Mouse (Mus musculus): ENCODE measurements around the gene Adgrv1. TPM values are rescaled to one million over a fixed set of nuclear protein-coding genes. Genes with fewer than 3 reads are reported as not detected.

Gene Adgrv1
- polyA plus RNA-seq, 1 experiment from 2014 or later: 35.7 TPM

- no peaks in the 10 kb centered on the region for H3K27me3 ChIP-seq
- 0 out of 2 replicates have a peak, but pooled peaks cover under 1% of the 10 kb centered on the region for H3K36me3 ChIP-seq
- ATAC-seq (ENCODE audit: low FRiP score): no peak
- H3K9ac ChIP-seq: no peak overlapping the region
- no peak overlapping the region for H3K4me2 ChIP-seq (replicated peaks)
- no peaks in the 10 kb centered on the region for H3K4me1 ChIP-seq
- no peak overlapping the region for H3K4me3 ChIP-seq
- no peaks in the 10 kb centered on the region for H3K9me3 ChIP-seq (replicated peaks)
- H3K27ac ChIP-seq: no peak overlapping the region
- 77% methylated on average over 4 of the region's 4 CpGs for WGBS
Observed at GRCm38 (mm10) chr13:81103794-81104193, 529.2 kb downstream of the Adgrv1 start.

DNA sequence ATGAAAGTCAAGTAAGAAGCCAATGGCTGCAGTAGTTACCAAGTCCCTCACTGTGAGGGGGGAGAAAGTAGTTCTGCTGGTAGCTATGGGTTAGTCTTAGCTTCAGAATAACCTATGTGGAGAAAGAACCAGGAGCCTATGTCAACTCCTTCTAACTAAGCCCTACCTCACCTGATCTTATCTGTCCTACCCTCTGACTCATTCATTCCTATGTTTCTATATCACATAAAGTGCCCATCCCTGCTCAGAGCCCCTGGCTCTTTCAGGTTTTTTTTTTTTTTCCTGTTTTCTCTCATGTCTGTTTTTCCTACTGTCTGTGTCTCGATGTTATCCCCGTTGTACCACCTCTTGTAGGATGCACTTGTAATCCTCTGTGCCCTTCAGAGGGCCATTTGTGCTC is 536.5 kb downstream of the Adgrv1 start:
- H3K9me3 ChIP-seq (replicated peaks): no peaks in the 10 kb centered on the region

DNA sequence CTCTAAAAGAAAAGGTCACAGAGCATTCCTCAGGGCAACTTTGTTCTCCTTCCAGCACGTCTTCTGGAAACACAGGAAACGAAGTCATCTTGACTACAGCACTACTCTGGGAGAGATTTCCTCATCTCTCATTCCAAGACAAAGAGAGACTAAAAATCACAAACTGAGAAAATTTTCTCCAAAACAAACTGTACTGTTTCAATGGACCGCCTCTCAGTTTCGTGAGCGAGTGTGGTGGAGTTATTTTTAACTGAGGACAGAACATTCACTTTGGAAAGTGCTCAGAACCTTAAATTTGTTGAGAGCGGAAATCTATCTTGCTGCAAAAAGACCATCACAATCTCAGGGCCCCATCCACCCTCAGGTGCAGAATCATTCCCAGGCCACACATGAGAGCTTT is 538.4 kb downstream of the Adgrv1 start:
- WGBS: 90% methylated on average over 6 of the region's 6 CpGs
- Histone ChIP-seq H3K36me3 (0 out of 2 replicates have a peak, but pooled peaks cover 3% of the 10 kb centered on the region), H3K4me3 (no peak overlapping the region)

More for the DNA sequence above, 536.5 kb downstream of the Adgrv1 start:
- ATAC-seq (ENCODE audit: low FRiP score): no peak
- H3K4me2 ChIP-seq (replicated peaks): no peak overlapping the region
- H3K4me1 ChIP-seq: no peaks in the 10 kb centered on the region
- 0 out of 2 replicates have a peak, but pooled peaks cover 3% of the 10 kb centered on the region for H3K36me3 ChIP-seq
- no peak overlapping the region for H3K27ac ChIP-seq
- H3K9ac ChIP-seq: no peak overlapping the region
- WGBS: 95% methylated on average over 2 of the region's 2 CpGs
- no peaks in the 10 kb centered on the region for H3K27me3 ChIP-seq
- no peak overlapping the region for H3K4me3 ChIP-seq

DNA sequence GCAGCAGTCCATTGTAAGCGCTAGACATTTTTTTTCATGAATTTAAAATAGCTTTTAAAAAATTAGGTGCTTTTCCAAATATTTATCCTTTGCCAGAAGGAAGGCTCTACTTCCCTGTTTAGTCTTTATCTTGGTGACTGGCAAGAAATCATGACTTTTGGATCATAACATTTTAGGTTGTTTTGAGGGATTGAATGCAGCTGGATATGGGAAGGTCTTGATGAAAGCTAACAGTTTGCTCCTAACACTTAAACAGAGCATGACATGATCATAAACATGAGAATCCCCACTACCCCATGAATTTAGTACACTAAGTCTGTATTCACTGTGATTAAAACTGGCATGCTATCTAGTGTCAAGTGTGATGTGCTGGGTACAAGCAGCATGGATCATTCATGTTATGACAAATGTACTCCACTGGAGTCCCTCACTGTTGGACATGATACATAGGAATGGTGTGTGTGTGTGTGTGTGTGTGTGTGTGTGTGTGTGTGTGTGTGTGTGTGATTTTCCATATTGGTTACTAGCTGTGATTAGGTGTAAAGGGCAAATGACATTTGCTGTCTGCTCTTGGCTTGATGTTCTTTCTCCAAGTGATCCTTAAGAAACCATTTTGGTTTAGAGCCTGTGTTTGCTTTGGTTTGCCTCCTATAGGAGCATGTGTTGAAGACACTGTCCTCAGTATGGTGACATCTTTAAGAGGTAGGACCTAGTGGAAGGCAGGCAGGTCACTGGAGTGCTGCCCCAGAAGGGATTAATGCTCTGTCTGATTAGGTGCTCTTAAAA is 542.7 kb downstream of the Adgrv1 start:
- Histone ChIP-seq H3K4me2 (replicated peaks) (no peak overlapping the region), H3K9me3 (replicated peaks) (0 out of 2 replicates have a peak, but pooled peaks cover 3% of the 10 kb centered on the region), H3K4me3 (no peak overlapping the region), H3K27me3 (no peaks in the 10 kb centered on the region), H3K36me3 (no peaks in the 10 kb centered on the region), H3K27ac (no peak overlapping the region), H3K9ac (no peak overlapping the region), H3K4me1 (no peaks in the 10 kb centered on the region)
- no peak for ATAC-seq (ENCODE audit: low FRiP score)
- 98% methylated on average over 1 of the region's 1 CpGs for WGBS

More for the DNA sequence above, 538.4 kb downstream of the Adgrv1 start:
- H3K9me3 ChIP-seq (replicated peaks): no peaks in the 10 kb centered on the region
- no peaks in the 10 kb centered on the region for H3K27me3 ChIP-seq
- no peak overlapping the region for H3K4me2 ChIP-seq (replicated peaks)
- no peak overlapping the region for H3K27ac ChIP-seq
- no peak for ATAC-seq (ENCODE audit: low FRiP score)
- no peaks in the 10 kb centered on the region for H3K4me1 ChIP-seq
- no peak overlapping the region for H3K9ac ChIP-seq

- Histone ChIP-seq H3K36me3 (no peaks in the 10 kb centered on the region), H3K9me3 (replicated peaks) (0 out of 2 replicates have a peak, but pooled peaks cover 3% of the 10 kb centered on the region), H3K9ac (no peak overlapping the region), H3K4me1 (no peaks in the 10 kb centered on the region), H3K4me3 (no peak overlapping the region), H3K4me2 (replicated peaks) (no peak overlapping the region), H3K27ac (no peak overlapping the region), H3K27me3 (no peaks in the 10 kb centered on the region)
- ATAC-seq (ENCODE audit: low FRiP score): no peak
- WGBS: 79% methylated on average over 2 of the region's 2 CpGs
Observed at GRCm38 (mm10) chr13:81086969-81087682, 545.8 kb downstream of the Adgrv1 start.

DNA sequence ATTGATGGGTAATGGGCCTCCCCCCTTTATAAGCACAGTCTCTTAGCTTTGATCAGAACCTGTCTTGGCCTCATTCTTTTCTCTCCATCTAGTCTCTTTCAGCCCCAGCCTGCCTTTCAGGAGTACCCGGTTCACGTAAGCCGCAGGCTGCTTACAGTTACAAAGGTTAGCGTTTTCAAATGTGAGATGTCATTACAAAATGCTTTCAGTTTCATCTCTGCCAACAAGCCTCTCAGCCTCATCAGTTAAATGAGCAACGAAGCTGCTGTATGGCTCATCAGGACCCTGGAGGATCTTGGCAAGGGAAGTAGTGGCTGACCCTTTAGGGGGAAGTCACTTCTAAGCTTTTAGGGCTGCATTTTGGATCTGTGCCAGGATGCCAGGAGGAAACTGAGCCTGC is 560.7 kb downstream of the Adgrv1 start:
- H3K4me2 ChIP-seq (replicated peaks): no peak overlapping the region
- ATAC-seq (ENCODE audit: low FRiP score): no peak
- H3K36me3 ChIP-seq: no peaks in the 10 kb centered on the region
- H3K4me3 ChIP-seq: no peak overlapping the region
- H3K27me3 ChIP-seq: no peaks in the 10 kb centered on the region
- H3K27ac ChIP-seq: no peak overlapping the region
- no peaks in the 10 kb centered on the region for H3K4me1 ChIP-seq
- H3K9me3 ChIP-seq (replicated peaks): no peaks in the 10 kb centered on the region
- 83% methylated on average over 5 of the region's 5 CpGs for WGBS
- no peak overlapping the region for H3K9ac ChIP-seq

DNA sequence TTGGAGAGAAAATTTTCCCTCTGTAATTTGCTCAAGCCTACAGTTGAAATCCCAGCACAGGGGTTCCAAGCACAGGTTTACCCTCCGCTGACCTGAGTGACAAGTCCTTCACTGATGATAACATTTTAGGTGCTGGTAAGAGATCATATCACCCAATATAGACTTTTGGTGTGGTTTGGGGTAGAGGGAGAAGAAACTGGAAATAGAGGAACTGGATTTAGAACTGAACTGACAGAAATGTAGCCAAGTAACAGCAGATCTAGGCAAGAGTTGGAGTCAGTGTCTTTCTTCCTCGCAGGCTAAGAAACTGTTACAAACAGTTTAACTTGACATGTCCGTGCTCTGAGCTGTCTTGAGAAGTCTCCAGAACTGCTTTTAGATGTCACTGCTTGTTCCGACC is 581.5 kb downstream of the Adgrv1 start:
- no peaks in the 10 kb centered on the region for H3K36me3 ChIP-seq
- H3K9me3 ChIP-seq (replicated peaks): no peaks in the 10 kb centered on the region
- no peak overlapping the region for H3K9ac ChIP-seq
- no peak overlapping the region for H3K4me3 ChIP-seq
- no peak overlapping the region for H3K4me2 ChIP-seq (replicated peaks)
- no peak overlapping the region for H3K27ac ChIP-seq
- no peak for ATAC-seq (ENCODE audit: low FRiP score)
- H3K27me3 ChIP-seq: no peaks in the 10 kb centered on the region
- 87% methylated on average over 4 of the region's 4 CpGs for WGBS
- no peaks in the 10 kb centered on the region for H3K4me1 ChIP-seq

- no peaks in the 10 kb centered on the region for H3K4me1 ChIP-seq
- no peak overlapping the region for H3K4me3 ChIP-seq
- H3K9me3 ChIP-seq (replicated peaks): no peaks in the 10 kb centered on the region
- no peaks in the 10 kb centered on the region for H3K27me3 ChIP-seq
- H3K27ac ChIP-seq: no peak overlapping the region
- WGBS: 74% methylated on average over 5 of the region's 5 CpGs
- H3K36me3 ChIP-seq: no peaks in the 10 kb centered on the region
- no peak overlapping the region for H3K4me2 ChIP-seq (replicated peaks)
- H3K9ac ChIP-seq: no peak overlapping the region
- ATAC-seq (ENCODE audit: low FRiP score): no peak
Observed at GRCm38 (mm10) chr13:81050911-81051310, 582.0 kb downstream of the Adgrv1 start.

- Histone ChIP-seq H3K9me3 (replicated peaks) (no peaks in the 10 kb centered on the region), H3K4me1 (no peaks in the 10 kb centered on the region), H3K27ac (no peak overlapping the region), H3K4me3 (no peak overlapping the region), H3K36me3 (no peaks in the 10 kb centered on the region), H3K27me3 (no peaks in the 10 kb centered on the region), H3K9ac (no peak overlapping the region), H3K4me2 (replicated peaks) (no peak overlapping the region)
- no peak for ATAC-seq (ENCODE audit: low FRiP score)
- WGBS: 81% methylated on average over 11 of the region's 11 CpGs
Observed at GRCm38 (mm10) chr13:81045345-81045744, 587.6 kb downstream of the Adgrv1 start.

Small RNAs within 50 kb of the gene (microRNA-seq; reads per million reads assigned to microRNA genes)
- gene Gm25241: not detected

Other genes starting within 250 kb of the Adgrv1 start
- 28.4 and 29.9 TPM in 2 replicates for gene Lysmd3, start 24.5 kb upstream of the Adgrv1 start, polyA plus RNA-seq (2016; fragmentation: Nextera tagmentation; extraction: Ambion mirVana)
- 7.5 and 9.0 TPM in 2 replicates for gene Polr3g, start 77.9 kb upstream of the Adgrv1 start, polyA plus RNA-seq (2016; fragmentation: Nextera tagmentation; extraction: Ambion mirVana)
- 9.9 and 10.1 TPM in 2 replicates for gene Mblac2, start 78.2 kb upstream of the Adgrv1 start, polyA plus RNA-seq (2016; fragmentation: Nextera tagmentation; extraction: Ambion mirVana)
- 228 and 245 TPM in 2 replicates for gene Cetn3, start 149.9 kb upstream of the Adgrv1 start, polyA plus RNA-seq (2016; fragmentation: Nextera tagmentation; extraction: Ambion mirVana)

Measured in hindbrain, embryonic 12.5 days (tissue).